Comparison of ENCODE assay signal across 8 mouse cellular contexts in genomic region chr12:100520077-100520793, GRCm38 (mm10). TPM values are rescaled to one million over a fixed set of nuclear protein-coding genes. Genes with fewer than 3 reads are reported as not detected.
DNase-seq lines count a peak whose midpoint lies in the region; ATAC-seq and TF ChIP-seq lines count a peak whose summit lies in the region.

No protein-coding gene starts in this region.

- H3K27me3 ChIP-seq in forebrain, embryonic 14.5 days (replicated peaks; ENCODE audit: control insufficient read depth, insufficient read depth, low read length), result no peaks in the 10 kb centered on the region

- H3K4me2 ChIP-seq in forebrain, embryonic 14.5 days (ENCODE audit: low read length), result peak overlapping the region; percentile 89

- H3K4me1 ChIP-seq in ES-E14 (ENCODE audit: control insufficient read depth in 2 of 2, insufficient read depth in 2 of 2, low read length in 2 of 2, poor library complexity in 1 of 2), result peaks cover 16 to 34% of the 10 kb centered on the region in 2 experiments; a peak in 3 of 4 replicates
- H3K4me1 ChIP-seq in forebrain, embryonic 14.5 days (ENCODE audit: control insufficient read depth, insufficient read depth, low read length), result peaks cover 13% of the 10 kb centered on the region; the same call in 1 of the 2 replicates

- peak overlapping the region; percentile 82 to 89 for H3K4me3 ChIP-seq in ES-E14 (ENCODE audit: insufficient read depth in 1 of 2, low read depth in 1 of 2, low read length in 2 of 2, poor library complexity in 1 of 2, severe bottlenecking in 1 of 2)
- peak overlapping the region; percentile 83 for H3K4me3 ChIP-seq in forebrain, embryonic 14.5 days (ENCODE audit: low read depth, low read length)
- peak overlapping the region; percentile 67 for H3K4me3 ChIP-seq in macrophage (ENCODE audit: inconsistent target)

- peak overlapping the region; percentile 92 for H3K9ac ChIP-seq in ES-E14 (ENCODE audit: insufficient read depth, low read depth, low read length, poor library complexity, severe bottlenecking)
- peak overlapping the region; percentile 96 for H3K9ac ChIP-seq in forebrain, embryonic 14.5 days (ENCODE audit: low read length)

- DNase-seq in ES-E14 (ENCODE audit: low read depth, low spot score), result no peak
- peak; percentile 60 for DNase-seq in brain, embryonic 14.5 days (ENCODE audit: low read depth)
- peak; percentile 66 for DNase-seq in forebrain, embryonic 14.5 days (ENCODE audit: low spot score)
- DNase-seq in heart, postnatal 36 days, result peak; percentile 58 to 80
- peak; percentile 67 to 73 for DNase-seq in layer of hippocampus, postnatal 10 days (ENCODE audit: low spot score in 2 of 2)
- peak; percentile 33 for DNase-seq in retina, postnatal 7 days (ENCODE audit: low read depth, low spot score)
- DNase-seq in urinary bladder, postnatal 25 days (ENCODE audit: low spot score), result peak; percentile 43

- peak; percentile 79 for ATAC-seq in forebrain, embryonic 14.5 days

- H3K79me2 ChIP-seq in macrophage (ENCODE audit: inconsistent target), result peaks cover 49% of the 10 kb centered on the region

- TF ChIP-seq CTCF in brain, embryonic 14.5 days (IDR thresholded peaks at IDR 0.05; ENCODE audit: borderline replicate concordance, extremely low read depth, insufficient read depth, insufficient read length), result no peak

- TF ChIP-seq POLR2A in brain, embryonic 14.5 days (IDR thresholded peaks at IDR 0.05; ENCODE audit: borderline replicate concordance, extremely low read depth, insufficient read depth, insufficient read length, poor library complexity, severe bottlenecking), result 0 out of 2 replicates have a peak, but pooled peaks have one; percentile 11

- WGBS in forebrain, embryonic 14.5 days, result 0% methylated on average over 42 of the region's 76 CpGs
- under 1% methylated on average over 46 of the region's 76 CpGs for whole genome bisulfite sequencing in macrophage (ENCODE audit: missing documents)

- no peaks in the 10 kb centered on the region for H3K9me3 ChIP-seq in ES-E14 (ENCODE audit: control insufficient read depth, insufficient read depth, low read depth, low read length)
- no peaks in the 10 kb centered on the region for H3K9me3 ChIP-seq in forebrain, embryonic 14.5 days (replicated peaks; ENCODE audit: control insufficient read depth, low read length)

- in situ Hi-C loops in ES-E14 (cut with MboI; ENCODE audit: low sequenced_read_pairs in 2 of 2, unreplicated experiment in 2 of 2), result no loop called here

- intact Hi-C loops in heart, postnatal 36 days (cut with DNase I), result loop anchor here (5.0 kb wide), 1 partner anchor 318 kb away; no protein-coding TSS in a partner anchor

- peak overlapping the region; percentile 52 for H3K27ac ChIP-seq in ES-E14 (ENCODE audit: insufficient read depth, low read depth, low read length, poor library complexity, severe bottlenecking)
- peak overlapping the region; percentile 86 for H3K27ac ChIP-seq in forebrain, embryonic 14.5 days (ENCODE audit: low read depth, low read length)
- peak overlapping the region; percentile 59 for H3K27ac ChIP-seq in macrophage

- H3K36me3 ChIP-seq in ES-E14 (ENCODE audit: control insufficient read depth, insufficient read depth, low read length, poor library complexity, severe bottlenecking) (no peaks in the 10 kb centered on the region), macrophage (ENCODE audit: inconsistent target) (no peaks in the 10 kb centered on the region)
- no peaks in the 10 kb centered on the region for H3K36me3 ChIP-seq in forebrain, embryonic 14.5 days (ENCODE audit: control insufficient read depth, insufficient read depth, low read length)

TF ChIP-seq in ES-E14, 5 proteins besides CTCF, POLR2A, EP300 and RAD21:
- TF ChIP-seq CHD2 (IDR thresholded peaks at IDR 0.05; ENCODE audit: low read depth, low read length) (no peak), HCFC1 (IDR thresholded peaks at IDR 0.05; ENCODE audit: borderline replicate concordance, insufficient read depth, low read length) (no peak), MAFK (IDR thresholded peaks at IDR 0.05; ENCODE audit: insufficient read depth, low read depth, low read length) (no peak)

RNA-seq across cellular contexts. Expression of gene Ttc7b, which starts 0.4 kb away (rescaled TPM):
- total RNA-seq in ES-E14 (2012; rRNA removed), result 19.0 and 24.0 TPM in 2 replicates
- polyA plus RNA-seq in brain, embryonic 14.5 days (2012; rRNA removed), result 41.6 and 44.5 TPM in 2 replicates
- 6.0 and 6.3 TPM in 2 replicates for polyA plus RNA-seq in forebrain, embryonic 14.5 days (2014; fragmentation: Nextera tagmentation; extraction: Ambion mirVana)
- 10 to 100 TPM; 76.2 to 88.0 TPM for total RNA-seq in heart, postnatal 36 days (2021)
- total RNA-seq in layer of hippocampus, postnatal 10 days (2021), result 100 to 1,000 TPM; 110 to 121 TPM
- 100 to 1,000 TPM in 17 of 26 experiments, 10 to 100 TPM in 9; 75.1 to 195 (median 117) TPM for total RNA-seq in macrophage (2018; cell fraction: chromatin; rRNA removed)
- 10 to 100 TPM; 21.3 to 44.4 (median 32.3) TPM for total RNA-seq in macrophage (2018; cell fraction: cytosol; rRNA removed)
- 100 to 1,000 TPM in 5 of 26 experiments, 10 to 100 TPM in 21; 40.5 to 130 (median 63.7) TPM for total RNA-seq in macrophage (2018; cell fraction: nucleus; rRNA removed)
- polyA plus RNA-seq in macrophage (2018), result 21.7 to 32.3 TPM (median 29.4 TPM) in 3 replicates
